Mouse (Mus musculus) mesoderm, embryonic 11.5 days (tissue): ENCODE measurements around the gene Vps18.

ENCODE experiments used
- DNase-seq: peaks from one replicate; pipeline ENCODE4 v3.0.0-alpha.2; 2012; ENCODE audit warnings: low read depth, low spot score

Vps18 gene

DNA sequence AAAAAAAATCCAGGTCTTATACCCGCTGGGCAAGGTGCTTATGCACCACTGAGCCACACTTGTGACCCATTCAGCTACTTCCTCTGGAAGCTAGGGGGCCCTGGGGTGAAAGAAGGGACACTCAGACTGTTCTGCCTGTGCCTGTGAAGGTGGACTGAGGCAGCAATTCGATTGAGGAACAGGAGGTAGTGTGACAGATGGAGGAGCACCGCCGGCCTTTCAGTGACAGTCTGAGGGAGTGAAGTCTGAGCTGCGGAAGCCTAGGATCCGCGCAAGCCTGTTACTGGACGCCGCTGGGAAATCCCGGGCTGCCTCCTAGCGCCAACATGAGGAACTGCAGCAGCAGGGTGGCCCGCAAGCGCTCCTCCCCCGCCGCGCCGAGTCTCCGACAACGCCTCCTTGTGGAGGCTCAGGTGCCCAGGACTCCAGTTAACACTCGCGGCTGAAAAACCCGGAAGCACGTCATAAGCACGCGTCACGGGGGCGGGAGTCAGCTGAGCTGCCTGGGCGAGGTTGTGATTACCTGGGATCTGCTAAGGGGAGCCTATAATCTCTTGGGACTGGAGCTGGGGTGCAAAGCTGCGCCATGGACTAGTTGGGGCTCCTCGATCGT is at the start of gene Vps18:
Vps18 (plus strand) TSS at position 471 of the 613 bp plus-strand sequence.
- peak; percentile 98 for DNase-seq

GRCm38 (mm10) chr2:119240075-119240818 is 48.3 kb upstream of the Vps18 start:
- DNase-seq: no peak

- no peak for DNase-seq
Measured at GRCm38 (mm10) chr2:119240819-119241186, 47.7 kb upstream of the Vps18 start.

GRCm38 (mm10) chr2:119242548-119242947 is 46.0 kb upstream of the Vps18 start:
- no peak for DNase-seq

GRCm38 (mm10) chr2:119245246-119245645 is 43.3 kb upstream of the Vps18 start:
- DNase-seq: no peak

- DNase-seq: no peak
Measured at GRCm38 (mm10) chr2:119247904-119248303, 40.6 kb upstream of the Vps18 start.

DNA sequence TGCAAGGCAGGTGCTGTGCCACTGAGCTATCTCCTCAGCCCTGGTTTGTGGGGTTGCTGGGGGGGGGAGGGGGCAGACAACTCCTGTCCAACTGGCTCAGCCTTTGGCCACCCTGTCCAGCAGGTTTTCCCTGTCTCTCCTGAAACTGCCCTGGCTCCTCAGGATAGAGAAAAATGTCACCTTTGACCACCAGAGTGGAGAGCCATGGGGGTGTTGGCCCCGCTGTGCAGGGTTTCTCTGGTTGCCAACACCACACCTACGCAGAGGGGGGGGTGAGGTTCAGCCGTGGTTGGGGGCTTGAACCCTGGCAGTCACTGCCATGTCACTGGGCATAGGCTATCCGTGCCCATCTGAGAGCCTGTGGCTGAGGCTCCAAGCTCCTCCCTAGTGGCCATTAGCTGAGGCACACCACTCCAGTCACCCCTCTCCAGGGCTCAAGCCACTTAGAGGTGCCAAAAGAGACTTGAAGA is 38.9 kb upstream of the Vps18 start:
- DNase-seq: no peak

- no peak for DNase-seq
Measured at GRCm38 (mm10) chr2:119250377-119250776, 38.2 kb upstream of the Vps18 start.

DNA sequence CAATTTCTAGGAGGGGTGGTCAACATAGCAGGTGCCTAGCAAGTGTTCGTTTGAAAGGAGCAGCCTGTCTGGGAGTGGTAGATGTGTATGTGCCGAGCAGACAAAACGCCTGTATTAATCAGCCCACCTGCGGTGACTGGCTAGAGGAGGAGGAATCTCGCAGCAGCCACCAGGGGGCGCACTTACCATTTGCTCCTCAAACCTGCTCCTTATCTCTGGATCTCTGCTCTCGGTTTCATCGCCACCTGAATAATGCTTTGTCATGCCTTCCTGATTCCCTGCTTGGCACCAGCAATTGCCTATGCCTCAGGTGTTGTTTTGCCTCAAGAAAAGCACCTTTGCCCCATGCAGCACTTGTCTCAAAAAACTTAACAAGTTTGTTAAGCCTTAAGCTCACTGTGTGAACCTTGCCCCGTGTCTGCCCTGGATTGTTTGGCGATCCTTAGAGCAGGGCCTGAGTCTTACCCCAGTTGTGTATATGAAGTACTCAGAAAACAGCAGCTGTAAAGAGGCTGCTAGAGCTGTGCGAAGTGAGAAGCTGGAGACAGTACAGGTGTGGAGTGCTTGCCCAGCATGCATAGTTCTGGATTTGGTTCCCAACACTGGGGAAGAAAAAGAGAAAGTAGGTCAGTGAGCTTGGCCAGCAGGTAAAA is 37.6 kb upstream of the Vps18 start:
- DNase-seq: peak; percentile 90

DNA sequence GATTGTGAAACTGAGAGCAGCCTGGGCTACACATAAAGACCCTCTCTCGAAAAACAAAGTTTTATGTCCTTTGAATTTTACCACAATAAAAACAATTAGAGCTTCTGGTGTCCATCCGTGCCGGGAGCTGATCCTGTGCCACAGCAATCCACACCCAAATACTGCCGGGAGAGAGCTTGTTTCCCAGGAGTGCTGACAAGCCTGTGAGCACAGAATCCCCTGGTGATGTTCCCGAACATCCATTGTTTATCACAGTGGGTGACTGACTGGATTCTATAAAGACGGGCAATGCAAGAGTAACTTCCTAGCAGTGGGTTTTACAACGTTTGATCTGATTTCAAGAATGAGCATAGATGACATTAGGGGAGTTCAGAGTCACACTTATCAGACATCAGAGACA is 33.6 kb upstream of the Vps18 start:
- no peak for DNase-seq

DNA sequence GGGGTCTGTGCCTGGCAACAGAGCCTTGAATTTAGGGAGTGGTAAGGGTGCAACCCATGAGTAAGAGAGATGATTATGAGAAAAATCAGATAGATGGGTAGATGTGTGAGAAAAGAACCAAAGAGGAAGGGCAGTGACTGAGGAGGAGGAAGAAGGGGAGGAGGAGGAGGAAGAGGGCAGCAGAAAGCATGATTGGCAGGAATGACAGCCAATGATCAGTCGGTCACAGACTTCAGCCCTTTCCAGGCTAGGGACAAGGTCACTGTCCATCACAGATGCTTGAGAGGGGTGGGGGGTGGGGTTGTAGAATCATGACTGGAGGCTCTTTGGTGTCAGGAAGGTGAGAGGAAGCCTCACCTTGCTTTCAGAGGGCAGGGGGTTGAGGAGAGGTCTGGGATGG is 28.0 kb upstream of the Vps18 start:
- DNase-seq: no peak

GRCm38 (mm10) chr2:119261326-119261725 is 27.2 kb upstream of the Vps18 start:
- no peak for DNase-seq

- no peak for DNase-seq
Measured at GRCm38 (mm10) chr2:119262978-119263377, 25.6 kb upstream of the Vps18 start.

DNA sequence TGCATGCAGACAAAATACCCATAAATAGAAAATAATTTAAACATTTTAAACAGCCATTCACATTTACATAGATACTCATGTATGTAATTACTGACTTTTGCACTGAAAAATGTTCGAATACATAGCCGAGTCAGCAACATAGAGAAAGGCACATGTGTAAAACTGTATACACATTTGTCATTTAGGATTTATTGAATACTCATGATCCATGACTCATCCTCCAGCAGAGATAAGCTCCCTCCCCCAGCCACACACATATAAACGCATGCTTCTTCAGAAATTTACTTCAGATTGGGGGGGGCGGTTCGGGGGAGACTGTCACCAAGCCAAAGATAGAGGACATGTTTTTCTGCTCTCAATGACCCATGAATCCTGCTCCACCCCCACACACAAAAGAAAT is 24.7 kb upstream of the Vps18 start:
- DNase-seq: no peak

- no peak for DNase-seq
Measured at GRCm38 (mm10) chr2:119270286-119270642, 18.3 kb upstream of the Vps18 start.

DNA sequence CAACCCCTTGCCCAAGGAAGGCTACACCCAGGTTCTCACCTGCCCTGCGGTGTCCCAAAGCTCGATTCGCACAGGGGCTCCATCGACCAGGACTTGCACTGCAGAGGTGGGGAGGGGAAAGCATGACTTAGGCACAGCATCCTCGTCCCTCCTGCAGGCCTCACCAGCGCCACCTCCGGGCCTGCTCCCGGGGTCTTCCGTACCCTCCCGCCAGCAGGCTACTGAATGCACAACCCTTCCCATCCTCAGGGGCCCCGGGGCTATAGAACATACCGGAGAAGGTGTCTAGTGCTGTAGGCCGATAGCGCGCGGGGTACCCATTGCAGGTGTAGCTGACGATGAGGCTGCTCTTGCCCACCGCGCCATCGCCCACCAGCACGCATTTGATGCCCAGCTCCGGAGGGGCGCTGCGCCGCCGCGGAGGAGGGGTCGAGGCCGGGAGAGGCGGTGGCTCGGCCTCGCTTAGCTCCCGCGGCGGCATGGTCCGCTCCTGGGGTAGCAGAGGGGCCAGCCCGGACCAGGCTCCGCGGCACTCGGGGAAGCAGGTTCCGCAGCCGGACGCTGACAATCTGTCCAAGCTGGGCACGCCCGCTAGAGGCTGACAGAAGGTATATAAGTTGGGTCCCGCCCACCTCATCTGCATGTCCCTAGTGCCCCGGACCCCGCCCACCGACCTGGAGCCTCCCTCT is 17.8 kb upstream of the Vps18 start, which contains the start of gene Rhov:
Rhov (minus strand) TSS at position 630 of the 689 bp plus-strand sequence.
- peak; percentile 60 for DNase-seq

DNA sequence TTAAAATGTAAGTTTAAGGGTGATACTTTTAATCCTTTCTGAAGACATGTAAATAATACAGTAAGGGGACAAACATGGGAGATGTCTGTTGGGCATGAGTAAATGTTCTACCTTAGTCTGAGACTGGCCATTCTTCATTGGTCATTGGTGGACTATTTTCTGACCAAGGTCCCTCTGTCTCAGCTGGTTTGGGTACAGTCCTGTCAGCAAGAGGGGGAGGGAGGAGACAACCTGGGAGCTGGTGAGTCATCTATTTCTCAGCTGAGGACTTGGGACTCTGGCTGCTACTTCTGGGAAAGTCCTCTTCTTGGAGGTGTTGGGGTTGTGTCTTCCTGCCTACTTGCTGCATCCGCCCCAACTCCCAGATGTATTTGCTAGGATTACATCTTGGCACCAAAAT is 14.4 kb upstream of the Vps18 start:
- DNase-seq: no peak

DNA sequence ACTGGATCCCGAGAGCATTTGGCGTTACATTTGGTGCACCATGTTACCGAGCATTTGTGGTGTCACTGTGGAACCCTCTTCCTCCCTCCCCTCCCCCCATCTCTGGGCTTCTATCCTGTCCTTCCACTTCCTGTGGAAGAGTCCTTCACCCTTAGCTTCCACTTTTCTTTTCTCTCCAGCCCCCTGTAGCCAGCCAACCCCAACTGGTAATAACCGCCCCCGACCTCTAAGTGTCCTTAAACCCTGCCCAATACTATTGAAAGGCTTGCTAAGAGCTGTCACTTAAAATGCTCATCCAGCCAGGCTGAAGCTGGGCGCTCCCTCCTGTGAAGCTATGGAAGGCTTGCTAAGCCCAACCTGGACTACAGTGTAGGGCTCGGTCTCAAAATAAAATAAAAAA is 11.6 kb upstream of the Vps18 start:
- DNase-seq: no peak

- DNase-seq: no peak
Measured at GRCm38 (mm10) chr2:119277810-119278209, 10.7 kb upstream of the Vps18 start.

GRCm38 (mm10) chr2:119281899-119282565 is 6.5 kb upstream of the Vps18 start:
- no peak for DNase-seq

GRCm38 (mm10) chr2:119287372-119287771 is 1.2 kb upstream of the Vps18 start:
- DNase-seq: no peak

- DNase-seq: no peak
Measured at GRCm38 (mm10) chr2:119289014-119289416, 475 bp downstream of the Vps18 start.
